Mouse (Mus musculus): ENCODE measurements around the gene Ppan. TPM values are rescaled to one million over a fixed set of nuclear protein-coding genes. Genes with fewer than 3 reads are reported as not detected.

The Ppan gene
- total RNA-seq, 2 experiments from 2014 or later, result 22.8 to 25.7 TPM

DNA sequence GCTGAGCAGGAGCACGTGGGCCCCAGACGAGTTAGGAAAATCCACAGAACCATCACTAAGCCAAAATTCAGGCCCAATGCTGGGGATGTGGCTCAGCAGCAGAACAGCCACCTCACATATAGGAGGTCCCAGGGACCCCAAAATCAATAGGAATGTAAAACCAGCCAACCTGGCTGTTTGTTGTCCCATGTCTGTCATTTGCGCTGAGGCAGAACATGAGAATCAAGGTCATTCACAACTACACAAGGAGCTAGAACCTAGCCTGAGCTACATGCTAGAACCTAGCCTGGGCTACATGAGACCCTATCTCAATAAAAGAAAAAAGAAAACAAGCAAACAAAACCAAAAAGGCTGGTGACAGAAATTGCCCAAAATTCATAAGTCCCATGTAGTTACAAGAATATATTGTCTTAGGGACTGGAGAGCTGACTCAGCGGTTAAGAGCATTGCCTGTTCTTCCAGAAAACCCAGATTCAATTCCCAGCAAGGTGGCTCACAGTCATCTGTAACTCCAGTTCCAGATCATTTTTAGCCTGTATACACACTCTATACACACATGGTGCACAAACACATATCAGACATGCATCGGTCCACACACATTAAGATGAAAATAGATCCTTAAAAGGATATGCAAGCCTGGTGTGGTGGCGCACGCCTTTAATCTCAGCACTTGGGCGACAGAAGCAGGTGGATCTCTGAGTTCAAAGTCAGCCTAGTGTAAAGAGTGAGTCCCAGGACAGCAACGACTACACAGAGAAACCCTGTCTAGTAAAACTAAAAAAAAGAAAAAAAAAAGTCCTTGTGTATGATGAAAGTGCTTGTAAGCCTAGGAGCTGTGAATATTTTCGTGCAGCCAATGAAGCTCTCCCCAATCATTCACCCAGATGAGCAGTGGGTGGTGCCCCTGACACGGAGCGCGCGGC, 10.6 kb upstream of the Ppan start:
- DNase-seq (ENCODE audit: low spot score in 2 of 2), result no peak
- intact Hi-C loops (cut with DNase I), result no loop called here

GRCm38 (mm10) chr9:20878041-20878709, 9.8 kb upstream of the Ppan start:
- peak; percentile 100 for DNase-seq (ENCODE audit: low spot score in 2 of 2)
- intact Hi-C loops (cut with DNase I), result no loop called here

- DNase-seq (ENCODE audit: low spot score in 2 of 2), result no peak
Measured at GRCm38 (mm10) chr9:20878710-20879065, 9.3 kb upstream of the Ppan start.

DNA sequence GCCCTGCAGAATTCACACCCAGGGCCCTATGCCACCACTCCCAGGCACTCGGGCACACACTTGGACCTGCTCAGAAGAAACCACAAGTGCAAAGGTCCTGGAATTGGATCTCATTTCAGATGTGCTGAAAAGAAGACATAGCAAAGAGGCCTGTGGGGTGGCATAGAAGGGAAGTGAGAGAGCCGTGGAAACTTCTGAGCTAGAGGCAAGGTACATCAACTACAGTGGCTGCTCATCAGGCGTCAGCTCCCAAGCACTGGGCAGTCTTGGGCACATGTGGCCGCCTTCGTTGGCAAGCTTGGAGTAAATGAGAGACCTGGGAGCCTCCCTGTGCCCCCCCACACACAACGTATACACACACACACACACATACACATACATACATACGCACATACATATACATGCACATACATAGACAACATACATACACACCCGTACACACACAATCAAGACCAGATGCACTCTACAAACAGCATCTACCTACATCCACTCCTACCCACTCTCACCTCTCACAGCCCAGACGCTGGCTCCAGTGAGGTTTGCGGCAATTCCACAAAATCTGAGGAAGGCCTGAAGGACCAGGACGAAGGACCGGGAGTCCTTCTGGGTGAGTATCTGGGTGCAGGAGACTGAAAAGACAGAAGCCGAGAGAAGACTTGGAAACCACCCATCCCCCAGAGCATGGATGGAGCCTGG, 8.7 kb upstream of the Ppan start, which contains the start of gene Angptl6:
Gene Angptl6, minus strand, starts transcription at position 631 of the 696 bp plus-strand sequence.
- intact Hi-C loops (cut with DNase I), result no loop called here
- DNase-seq (ENCODE audit: low spot score in 2 of 2), result no peak

More at GRCm38 (mm10) chr9:20878710-20879065, 9.3 kb upstream of the Ppan start:
- intact Hi-C loops (cut with DNase I), result no loop called here

DNA sequence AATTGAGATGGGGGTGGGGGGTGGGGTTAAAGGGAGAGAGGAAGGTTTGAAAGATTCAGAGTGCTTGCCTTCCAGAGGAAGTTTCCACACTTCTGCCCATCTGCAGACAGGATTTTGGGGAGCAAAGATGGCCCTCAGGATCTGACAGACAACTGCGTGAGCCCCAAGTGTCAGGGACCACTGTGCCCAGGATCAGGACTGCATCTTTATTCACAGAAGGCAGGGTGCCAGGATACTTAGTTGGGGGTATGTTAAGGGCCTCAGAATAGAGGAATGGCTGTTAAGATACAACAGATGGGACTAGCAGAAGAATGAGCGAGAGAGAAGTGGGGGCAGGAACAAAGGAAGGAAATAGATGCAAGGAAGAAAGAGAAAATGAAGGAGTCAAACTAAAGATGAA, 1.4 kb upstream of the Ppan start:
- intact Hi-C loops (cut with DNase I), result no loop called here
- no peak for DNase-seq (ENCODE audit: low spot score in 2 of 2)

DNA sequence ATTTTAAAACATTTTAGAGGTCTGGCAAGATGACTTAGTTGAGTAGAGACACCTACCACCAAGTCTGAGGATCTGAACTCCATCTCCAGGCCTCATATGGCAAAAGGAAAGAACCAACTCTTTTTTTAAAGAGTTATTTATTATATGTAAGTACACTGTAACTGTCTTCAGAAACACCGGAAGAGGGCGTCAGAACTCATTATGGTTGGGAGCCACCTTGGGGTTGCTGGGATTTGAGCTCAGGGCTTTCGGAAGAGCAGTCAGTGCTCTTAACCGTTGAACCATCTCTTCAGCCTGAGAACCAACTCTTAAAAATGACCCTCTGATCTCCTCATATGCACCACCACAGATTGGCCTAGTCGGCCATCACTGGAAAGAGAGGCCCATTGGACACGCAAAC, 784 bp upstream of the Ppan start:
- intact Hi-C loops (cut with DNase I), result no loop called here
- no peak for DNase-seq (ENCODE audit: low spot score in 2 of 2)

GRCm38 (mm10) chr9:20888386-20888765, 401 bp downstream of the Ppan start:
- DNase-seq (ENCODE audit: low spot score in 2 of 2), result no peak
- intact Hi-C loops (cut with DNase I), result no loop called here

DNA sequence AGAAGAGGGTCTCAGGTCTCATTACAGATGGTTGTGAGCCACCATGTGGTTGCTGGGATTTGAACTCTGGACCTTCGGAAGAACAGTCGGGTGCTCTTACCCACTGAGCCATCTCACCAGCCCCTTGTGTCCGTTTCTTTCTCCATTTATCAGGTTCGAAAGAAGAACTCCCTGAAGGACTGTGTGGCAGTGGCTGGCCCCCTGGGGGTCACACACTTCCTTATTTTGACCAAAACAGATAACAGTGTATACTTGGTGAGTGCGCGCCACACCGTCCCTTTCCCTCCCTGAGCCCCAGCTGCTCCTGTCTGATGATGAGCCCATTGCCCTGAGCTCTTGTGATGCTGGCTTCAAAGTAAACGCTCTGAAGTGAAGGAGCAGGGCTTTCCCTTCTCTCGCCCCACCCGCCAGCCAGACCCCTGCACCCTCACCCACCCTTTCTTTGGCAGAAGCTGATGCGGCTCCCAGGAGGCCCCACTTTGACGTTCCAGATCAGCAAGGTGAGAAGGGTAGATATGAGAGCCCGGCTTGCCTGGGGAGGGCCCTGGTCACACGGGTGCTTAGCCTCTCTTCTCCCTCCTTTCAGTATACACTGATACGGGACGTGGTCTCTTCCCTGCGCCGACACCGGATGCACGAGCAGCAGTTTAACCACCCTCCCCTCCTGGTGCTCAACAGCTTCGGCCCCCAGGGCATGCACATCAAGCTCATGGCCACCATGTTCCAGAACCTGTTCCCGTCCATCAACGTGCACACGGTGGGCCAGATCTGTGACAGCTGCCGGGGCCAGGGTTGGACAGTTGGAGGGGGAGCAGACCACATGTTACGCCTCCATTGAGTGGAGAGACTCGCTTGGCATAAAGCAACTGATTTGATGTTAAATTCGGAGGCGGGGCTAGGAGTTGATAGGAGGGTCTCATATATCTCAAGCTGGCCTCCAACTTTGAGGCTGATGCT, 1.5 kb downstream of the Ppan start:
- intact Hi-C loops (cut with DNase I), result no loop called here
- DNase-seq (ENCODE audit: low spot score in 2 of 2), result no peak

GRCm38 (mm10) chr9:20890411-20890810, 2.4 kb downstream of the Ppan start:
- intact Hi-C loops (cut with DNase I), result no loop called here
- DNase-seq (ENCODE audit: low spot score in 2 of 2), result no peak

DNA sequence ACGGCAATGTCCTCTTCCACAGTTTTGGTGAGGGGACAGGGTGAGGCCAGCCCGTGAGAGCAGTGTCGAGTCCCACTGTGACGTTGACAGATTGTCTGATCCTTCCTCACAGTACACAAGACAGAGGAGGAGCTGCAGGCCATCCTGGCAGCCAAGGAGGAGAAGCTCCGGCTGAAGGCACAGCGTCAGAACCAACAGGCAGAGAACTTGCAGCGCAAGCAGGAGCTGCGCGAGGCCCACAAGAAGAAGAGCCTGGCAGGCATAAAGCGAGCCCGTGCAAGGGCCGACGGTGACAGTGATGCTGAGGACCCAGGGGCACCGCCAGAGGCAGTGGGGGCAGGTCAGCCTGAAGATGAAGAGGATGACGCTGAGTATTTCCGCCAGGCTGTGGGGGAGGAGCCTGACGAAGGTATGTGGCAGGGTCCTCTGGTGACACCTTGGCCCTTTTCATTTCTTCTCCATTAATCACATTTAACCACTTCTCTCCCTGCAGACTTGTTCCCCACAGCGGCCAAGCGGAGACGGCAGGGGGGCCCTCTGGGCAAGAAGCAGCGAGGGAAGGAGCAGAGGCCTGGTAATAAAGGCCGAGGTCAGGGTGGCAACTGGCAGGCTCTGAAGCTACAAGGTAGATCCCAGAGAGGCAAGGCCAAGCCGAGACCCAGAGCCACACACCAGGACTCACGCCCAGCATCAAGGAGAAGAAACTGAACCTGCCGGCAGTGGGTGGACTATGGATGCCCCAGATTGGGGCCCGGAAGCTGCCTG, 3.5 kb downstream of the Ppan start:
- no peak for DNase-seq (ENCODE audit: low spot score in 2 of 2)
- intact Hi-C loops (cut with DNase I), result no loop called here

DNA sequence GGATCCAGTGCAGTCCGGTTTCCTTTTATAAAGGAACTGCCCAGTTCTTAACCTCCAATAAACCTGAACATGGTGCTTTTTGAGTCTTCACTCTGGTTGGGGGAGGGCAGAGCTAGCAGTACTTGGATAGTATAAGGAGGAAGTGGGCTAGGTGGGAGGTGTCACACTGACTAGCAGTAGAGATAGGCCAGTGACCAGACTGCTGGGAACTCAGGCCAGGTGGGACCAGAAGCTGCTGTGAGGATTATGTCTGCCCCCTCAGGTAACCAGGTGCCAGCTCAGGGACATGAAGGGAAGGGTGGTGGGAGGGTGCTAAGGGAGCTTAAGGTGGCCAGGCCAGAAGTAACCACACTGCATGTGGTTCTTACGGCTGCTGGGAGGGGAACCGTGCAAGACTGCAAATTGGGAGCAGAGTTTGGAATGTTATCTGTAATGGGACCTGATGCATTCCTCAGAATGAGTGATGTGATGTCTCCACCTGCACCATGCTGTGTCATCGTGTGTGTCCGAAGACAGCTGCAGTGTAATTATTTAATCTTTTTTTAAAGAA, 4.2 kb downstream of the Ppan start:
- intact Hi-C loops (cut with DNase I), result no loop called here
- no peak for DNase-seq (ENCODE audit: low spot score in 2 of 2)

DNA sequence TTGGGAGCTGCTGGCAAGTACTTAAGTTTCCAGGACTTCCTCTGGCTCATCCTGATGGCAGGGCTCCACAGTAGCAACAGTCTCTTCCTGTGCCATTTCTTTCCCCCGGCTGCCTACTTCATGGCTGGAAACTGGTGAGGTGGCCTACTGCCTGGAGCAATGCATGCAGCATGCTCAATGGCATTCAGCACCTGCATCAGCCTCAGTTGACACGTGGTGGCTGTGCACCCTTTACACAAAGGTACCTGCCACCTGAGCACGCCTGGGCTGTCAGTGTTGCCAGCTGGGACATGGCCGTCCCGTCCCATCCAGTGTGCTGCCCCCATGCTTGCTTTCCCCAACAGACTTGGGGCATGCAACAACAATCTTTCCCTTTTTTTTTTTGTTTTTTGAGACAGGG, 5.1 kb downstream of the Ppan start:
- intact Hi-C loops (cut with DNase I), result no loop called here
- no peak for DNase-seq (ENCODE audit: low spot score in 2 of 2)

DNA sequence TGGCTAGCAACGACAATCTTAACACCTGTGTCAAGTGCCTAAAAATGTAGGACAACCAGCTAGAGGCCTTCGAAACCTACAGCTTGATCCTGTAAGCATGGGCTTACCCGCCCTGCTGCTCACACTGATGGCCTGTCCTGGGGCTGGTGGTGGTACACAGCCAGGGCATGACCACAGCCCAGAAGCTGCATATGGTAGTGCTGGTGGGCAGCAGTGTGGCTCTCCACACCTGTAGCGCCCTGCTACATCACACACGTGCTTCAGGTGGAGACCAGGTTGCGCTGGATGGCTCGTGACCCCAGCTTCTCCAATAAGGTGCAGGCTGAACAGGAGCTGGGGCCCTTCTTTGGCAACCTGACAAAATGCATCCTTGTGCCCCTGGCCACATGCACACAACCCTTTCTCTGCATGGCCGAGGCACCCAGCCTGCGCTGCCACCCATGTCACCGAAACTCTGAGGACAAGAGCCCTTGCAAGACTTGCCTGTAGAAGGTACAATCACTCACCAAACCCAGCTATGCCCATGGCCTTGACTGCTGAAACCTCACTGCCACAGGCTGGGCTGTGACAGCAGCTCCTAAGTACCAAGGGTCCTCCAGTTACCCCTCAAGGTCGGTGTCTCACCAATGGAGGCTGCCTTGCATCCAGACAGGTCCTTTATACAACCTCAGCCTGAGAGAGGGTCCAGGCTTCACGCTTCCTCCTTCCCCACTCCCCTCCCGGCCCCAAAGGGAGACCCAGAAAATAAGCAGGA, 5.8 kb downstream of the Ppan start:
- no peak for DNase-seq (ENCODE audit: low spot score in 2 of 2)
- intact Hi-C loops (cut with DNase I), result no loop called here

GRCm38 (mm10) chr9:20894629-20895028, 6.7 kb downstream of the Ppan start:
- DNase-seq (ENCODE audit: low spot score in 2 of 2), result no peak
- intact Hi-C loops (cut with DNase I), result no loop called here

GRCm38 (mm10) chr9:20895382-20895781, 7.4 kb downstream of the Ppan start:
- DNase-seq (ENCODE audit: low spot score in 2 of 2), result no peak
- intact Hi-C loops (cut with DNase I), result no loop called here

GRCm38 (mm10) chr9:20897736-20898510, 9.9 kb downstream of the Ppan start:
- no peak for DNase-seq (ENCODE audit: low spot score in 2 of 2)
- intact Hi-C loops (cut with DNase I), result no loop called here
